Mouse (Mus musculus) liver, adult 2 months (tissue): ENCODE measurements at regions not wholly inside any gene's neighbourhood (a gene's known extent, or its start where the extent isn't known, plus 50 kb on each side); places are given as distances from the start of the nearest gene placed in this dataset.

Experiments
- CTCF ChIP-seq: fragments of 200-500 bp; IDR thresholded peaks from 2 replicates; pipeline ENCODE4 v1.5.1; 2011; ENCODE audit warnings: low read depth, low read length, control low read depth
- POLR2A ChIP-seq: fragments of 200-500 bp; IDR thresholded peaks from 2 replicates; pipeline ENCODE4 v1.6.1; 2011; ENCODE audit warnings: low read length, control low read depth; ENCODE audit not compliant: insufficient read depth; ENCODE audit errors: extremely low read depth

- TF ChIP-seq POLR2A: no peak
- TF ChIP-seq CTCF: no peak
Observed at GRCm38 (mm10) chr17:10093437-10094107, 226.1 kb downstream of the Qk start.
